Mouse (Mus musculus): ENCODE data around the gene Rnf212. TPM values are rescaled to one million over a fixed set of nuclear protein-coding genes. Genes with fewer than 3 reads are reported as not detected.

The Rnf212 gene
- polyA plus RNA-seq, 1 experiment, result not detected

- Histone ChIP-seq H3ac (ENCODE audit: control insufficient read depth, insufficient read length) (no peak overlapping the region), H3K27me3 (ENCODE audit: control insufficient read depth, insufficient read depth, insufficient read length) (no peaks in the 10 kb centered on the region), H3K4me2 (ENCODE audit: low read depth) (no peak overlapping the region), H3K36me3 (ENCODE audit: control insufficient read depth, insufficient read depth) (no peaks in the 10 kb centered on the region), H3K4me3 (no peak overlapping the region), H3K79me2 (ENCODE audit: control insufficient read depth, insufficient read depth) (no peaks in the 10 kb centered on the region)
- no peak for TF ChIP-seq USF1 (IDR thresholded peaks at IDR 0.05; ENCODE audit: low read depth)
- peak in 1 of 3 experiments; percentile 68 for TF ChIP-seq MYOG (IDR thresholded peaks at IDR 0.05; ENCODE audit: control insufficient read depth in 1 of 3, insufficient read depth in 1 of 3, insufficient read length in 2 of 3, low read depth in 2 of 3)
- TF ChIP-seq CEBPB (IDR thresholded peaks at IDR 0.05; ENCODE audit: insufficient read depth, poor library complexity, severe bottlenecking), result no peak
- no peak for TF ChIP-seq MYOD1 (IDR thresholded peaks at IDR 0.05; ENCODE audit: control insufficient read depth in 1 of 3, insufficient read length in 2 of 3, low read depth in 2 of 3)
These were observed 61.7 kb downstream of the Rnf212 start for GRCm38 (mm10) chr5:108713096-108713495.

GRCm38 (mm10) chr5:108711968-108712367, 62.8 kb downstream of the Rnf212 start:
- no peaks in the 10 kb centered on the region for H3K79me2 ChIP-seq (ENCODE audit: control insufficient read depth, insufficient read depth)
- TF ChIP-seq REST (IDR thresholded peaks at IDR 0.05; ENCODE audit: insufficient read depth, insufficient read length) (no peak), MYOD1 (IDR thresholded peaks at IDR 0.05; ENCODE audit: control insufficient read depth in 1 of 3, insufficient read length in 2 of 3, low read depth in 2 of 3) (peak in 1 of 3 experiments; percentile 75)
- H3K27me3 ChIP-seq (ENCODE audit: control insufficient read depth, insufficient read depth, insufficient read length), result no peaks in the 10 kb centered on the region
- H3K36me3 ChIP-seq (ENCODE audit: control insufficient read depth, insufficient read depth), result no peaks in the 10 kb centered on the region
- H3ac ChIP-seq (ENCODE audit: control insufficient read depth, insufficient read length), result no peak overlapping the region
- no peak overlapping the region for H3K4me3 ChIP-seq
- no peak overlapping the region for H3K4me2 ChIP-seq (ENCODE audit: low read depth)

GRCm38 (mm10) chr5:108708981-108709731, 65.6 kb downstream of the Rnf212 start:
- H3K27me3 ChIP-seq (ENCODE audit: control insufficient read depth, insufficient read depth, insufficient read length), result no peaks in the 10 kb centered on the region
- no peak overlapping the region for H3K4me3 ChIP-seq
- H3ac ChIP-seq (ENCODE audit: control insufficient read depth, insufficient read length), result no peak overlapping the region
- H3K4me2 ChIP-seq (ENCODE audit: low read depth), result no peak overlapping the region
- TF ChIP-seq TCF12 (IDR thresholded peaks at IDR 0.05; ENCODE audit: insufficient read depth, poor library complexity, severe bottlenecking) (peak; percentile 60), USF1 (IDR thresholded peaks at IDR 0.05; ENCODE audit: low read depth) (no peak), POLR2AphosphoS2 (IDR thresholded peaks at IDR 0.05; ENCODE audit: insufficient read length, low read depth) (peak; percentile 57), SRF (IDR thresholded peaks at IDR 0.05; ENCODE audit: control insufficient read depth, insufficient read length, low read depth) (no peak), MYOG (IDR thresholded peaks at IDR 0.05; ENCODE audit: control insufficient read depth in 1 of 3, insufficient read depth in 1 of 3, insufficient read length in 2 of 3, low read depth in 2 of 3) (peak in 2 of 3 experiments; percentile 77 to 96), E2F4 (IDR thresholded peaks at IDR 0.05; ENCODE audit: insufficient read depth) (no peak), MAX (IDR thresholded peaks at IDR 0.05; ENCODE audit: low read depth) (no peak), MYOD1 (IDR thresholded peaks at IDR 0.05; ENCODE audit: control insufficient read depth in 1 of 3, insufficient read length in 2 of 3, low read depth in 2 of 3) (peak; percentile 38 to 88 (median 71)), TCF3 (IDR thresholded peaks at IDR 0.05; ENCODE audit: insufficient read length, low read depth) (no peak), POLR2A (IDR thresholded peaks at IDR 0.05; ENCODE audit: insufficient read length, low read depth) (peak; percentile 32), REST (IDR thresholded peaks at IDR 0.05; ENCODE audit: insufficient read depth, insufficient read length) (no peak)
- no peaks in the 10 kb centered on the region for H3K79me2 ChIP-seq (ENCODE audit: control insufficient read depth, insufficient read depth)
- peaks cover 6% of the 10 kb centered on the region for H3K36me3 ChIP-seq (ENCODE audit: control insufficient read depth, insufficient read depth)

GRCm38 (mm10) chr5:108708419-108708818, 66.4 kb downstream of the Rnf212 start:
- H3K27me3 ChIP-seq (ENCODE audit: control insufficient read depth, insufficient read depth, insufficient read length), result no peaks in the 10 kb centered on the region
- H3K79me2 ChIP-seq (ENCODE audit: control insufficient read depth, insufficient read depth), result no peaks in the 10 kb centered on the region
- H3K4me2 ChIP-seq (ENCODE audit: low read depth), result no peak overlapping the region
- TF ChIP-seq TCF12 (IDR thresholded peaks at IDR 0.05; ENCODE audit: insufficient read depth, poor library complexity, severe bottlenecking), result no peak
- no peak for TF ChIP-seq MYOD1 (IDR thresholded peaks at IDR 0.05; ENCODE audit: control insufficient read depth in 1 of 3, insufficient read length in 2 of 3, low read depth in 2 of 3)
- TF ChIP-seq POLR2A (IDR thresholded peaks at IDR 0.05; ENCODE audit: insufficient read length, low read depth), result no peak
- no peak for TF ChIP-seq POLR2AphosphoS2 (IDR thresholded peaks at IDR 0.05; ENCODE audit: insufficient read length, low read depth)
- no peak for TF ChIP-seq USF1 (IDR thresholded peaks at IDR 0.05; ENCODE audit: low read depth)
- no peak for TF ChIP-seq MYOG (IDR thresholded peaks at IDR 0.05; ENCODE audit: control insufficient read depth in 1 of 3, insufficient read depth in 1 of 3, insufficient read length in 2 of 3, low read depth in 2 of 3)
- no peak for TF ChIP-seq MAX (IDR thresholded peaks at IDR 0.05; ENCODE audit: low read depth)
- TF ChIP-seq CEBPB (IDR thresholded peaks at IDR 0.05; ENCODE audit: insufficient read depth, poor library complexity, severe bottlenecking), result no peak
- no peak for TF ChIP-seq E2F4 (IDR thresholded peaks at IDR 0.05; ENCODE audit: insufficient read depth)
- TF ChIP-seq REST (IDR thresholded peaks at IDR 0.05; ENCODE audit: insufficient read depth, insufficient read length), result no peak
- no peak for TF ChIP-seq TCF3 (IDR thresholded peaks at IDR 0.05; ENCODE audit: insufficient read length, low read depth)
- TF ChIP-seq SRF (IDR thresholded peaks at IDR 0.05; ENCODE audit: control insufficient read depth, insufficient read length, low read depth), result no peak
- H3K36me3 ChIP-seq (ENCODE audit: control insufficient read depth, insufficient read depth), result peaks cover 6% of the 10 kb centered on the region
- no peak overlapping the region for H3ac ChIP-seq (ENCODE audit: control insufficient read depth, insufficient read length)
- no peak overlapping the region for H3K4me3 ChIP-seq

- Histone ChIP-seq H3K36me3 (ENCODE audit: control insufficient read depth, insufficient read depth) (peaks cover 6% of the 10 kb centered on the region), H3K27me3 (ENCODE audit: control insufficient read depth, insufficient read depth, insufficient read length) (no peaks in the 10 kb centered on the region), H3ac (ENCODE audit: control insufficient read depth, insufficient read length) (no peak overlapping the region), H3K4me3 (no peak overlapping the region), H3K79me2 (ENCODE audit: control insufficient read depth, insufficient read depth) (no peaks in the 10 kb centered on the region), H3K4me2 (ENCODE audit: low read depth) (no peak overlapping the region)
- TF ChIP-seq POLR2AphosphoS2 (IDR thresholded peaks at IDR 0.05; ENCODE audit: insufficient read length, low read depth), result no peak
These were observed 67.0 kb downstream of the Rnf212 start for GRCm38 (mm10) chr5:108707758-108708157.
